Mouse (Mus musculus) cerebral cortex, adult 2 months (tissue): ENCODE results near the gene Morn5.

Experiments
- WGBS: fragments of 180-500 bp; shearing (Covaris S2); methylation state at CpG from one replicate; pipeline ENCODE4 v1.1.7; 2018; 5-methylcytosine and 5-hydroxymethylcytosine counted together

Gene Morn5

GRCm38 (mm10) chr2:36048748-36049566 is at the start of gene Morn5, which contains the start of gene Ndufa8:
Gene Morn5 (plus strand): TSS chr2:36049458.
Gene Ndufa8 (minus strand): TSS chr2:36049406.
- under 1% methylated on average over 44 of the region's 44 CpGs for WGBS

DNA sequence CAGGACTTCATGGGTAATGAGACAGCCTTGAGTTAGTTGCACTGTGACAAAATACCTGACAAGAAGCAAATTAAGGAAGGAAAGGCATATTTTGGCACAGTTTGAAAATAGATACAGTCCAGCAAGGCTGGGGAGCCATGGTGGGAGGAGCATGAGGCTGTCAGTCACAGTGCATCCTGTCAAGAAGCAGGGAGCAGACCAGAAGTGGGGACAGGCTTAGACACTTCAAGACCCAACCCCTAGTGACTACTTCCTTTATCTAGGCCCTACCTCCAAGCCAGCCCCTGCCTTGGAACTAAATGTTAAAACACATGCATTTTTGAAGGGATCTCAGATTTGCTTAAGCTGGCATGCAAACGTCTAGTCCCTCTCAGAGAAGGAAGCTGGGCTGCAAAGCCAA is 48.9 kb upstream of the Morn5 start:
- WGBS, result 23% methylated on average over 1 of the region's 1 CpGs

DNA sequence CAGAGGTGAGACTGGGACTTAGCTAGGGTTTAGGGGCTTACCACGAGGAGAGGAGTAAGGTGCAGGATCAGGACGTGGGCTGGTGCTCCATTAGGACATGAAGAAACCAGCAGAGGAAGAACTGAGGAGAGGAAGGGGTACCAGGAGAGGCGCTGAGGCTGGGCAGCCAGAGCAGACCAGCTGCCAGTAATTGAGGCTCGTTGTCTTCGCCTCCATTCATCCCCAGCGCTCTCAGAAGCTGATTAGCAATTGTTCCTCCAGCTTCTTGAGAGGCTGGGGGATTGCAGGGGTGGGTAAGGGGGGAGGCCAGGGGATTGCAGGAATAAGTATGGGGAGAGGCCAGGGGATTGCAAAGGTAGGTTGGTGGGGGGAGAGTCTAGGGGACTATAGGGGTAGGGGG is 47.1 kb upstream of the Morn5 start:
- WGBS, result 47% methylated on average over 6 of the region's 6 CpGs

- WGBS, result 20% methylated on average over 1 of the region's 1 CpGs
These were observed 41.2 kb upstream of the Morn5 start for GRCm38 (mm10) chr2:36008071-36008470.

GRCm38 (mm10) chr2:36009386-36009785 is 39.9 kb upstream of the Morn5 start:
- WGBS, result 26% methylated on average over 4 of the region's 4 CpGs

GRCm38 (mm10) chr2:36010579-36010978 is 38.7 kb upstream of the Morn5 start:
- 56% methylated on average over 8 of the region's 8 CpGs for WGBS

DNA sequence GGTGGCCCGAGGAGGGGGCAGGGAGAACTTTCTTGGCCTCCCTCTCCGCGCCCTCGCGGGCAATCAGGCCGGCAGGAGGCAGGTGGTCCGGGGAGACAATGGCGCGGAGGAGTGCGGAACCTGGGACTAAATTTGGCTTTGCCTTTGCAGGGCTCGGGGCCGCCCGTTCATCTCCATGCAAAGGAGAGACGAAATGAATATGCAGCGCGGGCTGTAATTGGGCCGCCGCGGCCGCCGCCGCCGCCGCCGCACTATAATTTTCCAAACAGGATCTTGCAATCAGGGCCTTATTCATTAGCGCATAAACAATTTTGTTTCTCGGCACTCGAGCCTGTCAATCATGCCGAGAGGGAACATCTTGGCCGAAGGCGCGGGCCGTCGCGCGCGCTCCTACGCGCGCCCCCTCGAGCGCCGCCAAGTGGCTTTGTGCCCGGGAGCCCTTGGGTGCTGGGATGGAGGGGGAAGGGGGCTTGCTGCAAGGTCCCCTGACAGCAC is 37.9 kb upstream of the Morn5 start:
- WGBS, result under 1% methylated on average over 44 of the region's 44 CpGs

DNA sequence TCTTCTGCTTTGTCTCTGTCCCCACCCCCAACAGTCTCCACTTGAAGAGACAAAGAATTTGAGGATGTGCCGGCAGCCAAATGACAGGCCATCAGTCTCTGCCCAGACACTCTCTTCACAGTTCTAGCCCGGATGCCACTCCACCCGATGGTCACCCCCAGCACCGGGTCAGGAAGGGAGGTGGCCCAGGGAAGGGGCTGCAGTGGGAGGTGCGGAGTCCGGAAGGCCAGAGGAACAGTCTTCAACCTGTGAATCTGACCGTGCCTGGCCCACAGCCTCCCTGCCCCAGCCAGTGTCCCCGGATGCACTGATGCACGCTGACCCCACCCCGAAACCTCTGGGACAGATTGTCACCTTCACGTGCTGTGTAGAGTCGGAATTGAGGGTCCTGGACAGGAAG is 36.2 kb upstream of the Morn5 start:
- 73% methylated on average over 12 of the region's 12 CpGs for WGBS

DNA sequence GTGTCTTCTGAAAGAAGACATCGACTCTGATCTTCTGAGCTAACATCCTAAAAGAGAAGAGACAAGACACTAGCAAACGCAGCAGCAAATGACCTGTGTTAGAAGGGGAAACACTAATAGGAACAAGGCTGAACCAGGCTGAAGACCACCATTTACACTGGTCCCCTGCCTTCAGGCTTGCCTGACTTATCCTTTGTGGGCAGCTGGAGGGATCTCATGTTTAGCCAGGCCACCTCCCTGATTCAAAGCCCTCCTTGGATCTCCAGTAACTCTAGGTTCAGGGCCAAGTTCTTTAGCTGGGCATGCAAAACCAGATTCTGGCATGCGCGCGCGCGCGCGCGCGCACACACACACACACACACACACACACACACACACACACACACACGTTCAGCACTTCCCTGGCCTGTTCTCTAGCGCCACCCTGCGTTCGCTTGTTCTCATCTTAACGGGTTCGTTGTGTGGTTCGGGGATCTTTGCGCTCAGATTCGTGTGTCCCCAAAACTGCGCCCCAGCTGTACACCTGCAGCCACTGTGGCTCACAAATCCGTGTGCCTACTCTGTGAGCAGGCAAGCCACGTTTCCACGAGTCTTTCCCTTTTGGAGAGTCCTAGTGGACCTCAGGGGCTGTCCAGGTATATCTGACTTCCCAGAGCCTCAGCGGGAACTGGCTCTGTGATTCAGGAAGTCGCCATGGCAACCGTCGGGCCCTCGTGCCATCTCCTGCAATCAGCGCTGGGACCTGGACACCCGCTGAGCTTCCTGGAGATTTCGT is 27.7 kb upstream of the Morn5 start:
- WGBS, result 10% methylated on average over 30 of the region's 32 CpGs

DNA sequence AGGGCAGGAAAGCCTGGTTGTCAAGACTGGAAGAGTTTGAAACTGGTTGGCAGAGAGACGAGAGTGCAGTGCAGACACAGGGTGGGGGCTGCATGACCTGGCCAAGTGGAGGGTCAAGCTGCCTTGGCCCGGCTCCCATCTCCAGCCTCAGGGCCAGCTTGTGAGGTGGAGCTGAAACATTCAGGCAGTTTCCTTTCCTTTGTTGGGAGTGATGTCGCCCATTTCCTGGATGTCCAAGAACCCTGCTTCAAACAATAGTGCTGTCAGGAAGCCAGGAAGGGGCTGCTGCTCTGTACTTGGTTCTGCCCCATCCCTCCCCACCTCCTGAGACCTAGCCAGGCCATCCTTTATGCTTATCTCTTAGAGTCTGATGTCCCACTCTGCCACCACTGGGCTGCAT is 26.0 kb upstream of the Morn5 start:
- WGBS, result 61% methylated on average over 3 of the region's 3 CpGs

- WGBS, result 81% methylated on average over 7 of the region's 7 CpGs
These were observed 16.4 kb upstream of the Morn5 start for GRCm38 (mm10) chr2:36032884-36033283.

- 76% methylated on average over 7 of the region's 7 CpGs for WGBS
These were observed 15.3 kb upstream of the Morn5 start for GRCm38 (mm10) chr2:36033966-36034365.

GRCm38 (mm10) chr2:36034898-36035297 is 14.4 kb upstream of the Morn5 start:
- 93% methylated on average over 7 of the region's 7 CpGs for whole genome bisulfite sequencing

DNA sequence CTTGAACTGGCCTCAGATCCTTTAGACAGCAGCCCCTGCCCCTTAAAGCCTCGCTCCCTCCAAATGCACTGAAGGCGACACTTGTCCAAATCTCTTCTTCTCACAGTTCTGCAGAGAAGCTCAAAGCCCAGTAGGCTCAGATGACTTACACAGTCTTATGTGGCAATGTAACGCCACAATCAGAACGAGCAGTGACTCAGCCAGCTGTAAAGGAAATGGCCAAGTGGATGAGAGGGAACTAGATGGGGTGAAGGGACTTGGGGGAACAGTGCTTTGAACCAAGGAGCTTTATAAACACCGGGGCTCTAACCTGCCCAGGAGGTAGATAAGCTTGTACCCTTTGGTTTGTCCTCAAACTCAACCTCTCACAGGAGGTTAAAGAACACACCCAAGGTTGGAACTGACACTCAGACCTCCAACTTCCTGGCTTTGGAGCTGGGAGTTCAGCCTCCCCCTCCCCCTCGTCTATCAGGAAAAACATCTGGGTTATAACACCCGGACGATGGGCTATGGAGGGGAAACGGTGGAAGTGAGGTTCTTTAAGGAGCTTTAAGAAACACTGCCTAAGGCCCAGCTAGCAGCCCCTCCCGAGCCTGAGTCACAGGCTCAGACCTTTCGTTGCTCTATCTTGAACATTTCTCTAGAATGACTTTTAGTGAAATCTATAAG is 13.7 kb upstream of the Morn5 start:
- 79% methylated on average over 11 of the region's 11 CpGs for WGBS

GRCm38 (mm10) chr2:36039297-36039985 is 9.8 kb upstream of the Morn5 start:
- WGBS, result 73% methylated on average over 7 of the region's 7 CpGs

GRCm38 (mm10) chr2:36040872-36041271 is 8.4 kb upstream of the Morn5 start:
- WGBS, result 89% methylated on average over 1 of the region's 1 CpGs

DNA sequence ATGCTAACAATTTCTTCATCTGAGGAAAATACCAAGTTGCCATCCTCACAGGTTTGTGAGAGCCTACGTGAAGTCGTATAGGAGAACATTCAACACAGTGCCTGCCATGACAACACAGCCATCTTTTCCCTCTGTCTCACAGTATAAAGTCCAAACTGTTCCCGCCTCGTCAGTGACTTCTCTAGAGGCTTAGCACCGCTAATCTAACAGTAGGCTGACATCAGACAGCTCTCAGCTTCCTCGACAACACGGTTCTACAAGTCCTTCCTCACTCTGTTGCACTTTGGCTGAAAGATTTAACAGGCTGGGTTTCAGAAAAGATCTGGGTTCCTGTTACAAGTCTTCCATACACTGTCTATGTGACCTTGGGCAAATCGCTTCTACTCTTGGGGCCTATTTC is 1.1 kb upstream of the Morn5 start:
- WGBS, result 38% methylated on average over 8 of the region's 8 CpGs

- 33% methylated on average over 10 of the region's 10 CpGs for WGBS
These were observed 303 bp downstream of the Morn5 start for GRCm38 (mm10) chr2:36049567-36049954.

GRCm38 (mm10) chr2:36053249-36053648 is 4.0 kb downstream of the Morn5 start:
- WGBS, result 47% methylated on average over 3 of the region's 3 CpGs

- WGBS, result 70% methylated on average over 3 of the region's 3 CpGs
These were observed 7.0 kb downstream of the Morn5 start for GRCm38 (mm10) chr2:36056248-36056647.

- WGBS, result 84% methylated on average over 5 of the region's 5 CpGs
These were observed 12.2 kb downstream of the Morn5 start for GRCm38 (mm10) chr2:36061409-36061808.

DNA sequence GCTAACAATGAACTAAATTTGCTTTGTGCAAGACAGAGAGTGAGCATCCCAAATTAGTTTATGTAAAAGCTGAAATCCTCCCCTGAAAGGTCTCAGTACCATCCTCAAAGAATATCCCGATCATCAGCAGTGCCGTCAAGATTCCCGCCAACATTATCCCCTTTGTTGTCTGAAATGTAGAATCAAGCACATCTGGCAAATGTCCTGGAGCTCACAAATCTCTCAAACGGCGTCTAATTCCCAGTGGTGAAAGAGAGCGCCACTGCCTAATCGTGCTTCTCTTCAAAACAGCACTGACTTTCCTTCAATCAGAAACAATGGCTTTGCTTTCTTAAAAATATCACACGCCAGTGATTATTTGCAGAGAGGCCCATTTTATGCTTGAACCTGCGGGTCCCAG is 17.9 kb downstream of the Morn5 start:
- 68% methylated on average over 9 of the region's 9 CpGs for WGBS
